Mouse (Mus musculus) lung, postnatal 0 days (tissue): ENCODE results near the gene Sctr. TPM values are rescaled to one million over a fixed set of nuclear protein-coding genes. Genes with fewer than 3 reads are reported as not detected.

Source experiments
- ATAC-seq: fragments of 200-750 bp; cut with Nextera tagmentation; 2 replicates; pipeline ENCODE4 v1.8.0; 2017; ENCODE audit warnings: moderate library complexity
- DNase-seq: peaks from one replicate; pipeline ENCODE4 v3.0.0-alpha.2; 2016; ENCODE audit warnings: low spot score
- H3K27ac ChIP-seq: fragments of 300-500 bp; sonication (generic); 2 replicates; pipeline ENCODE4 v1.5.1; 2014; ENCODE audit warnings: antibody characterized with exemption, mild to moderate bottlenecking, low read length, mixed read lengths
- H3K27me3 ChIP-seq: fragments of 300-500 bp; sonication (generic); replicated peaks from 2 replicates; pipeline ENCODE4 v1.6.1; 2014; ENCODE audit warnings: low read length, mixed read lengths; ENCODE audit not compliant: insufficient read depth
- H3K36me3 ChIP-seq: fragments of 300-500 bp; sonication (generic); 2 replicates; pipeline ENCODE4 v1.6.1; 2014; ENCODE audit warnings: low read length, mixed read lengths; ENCODE audit not compliant: insufficient read depth
- H3K4me1 ChIP-seq: fragments of 300-500 bp; sonication (generic); 2 replicates; pipeline ENCODE4 v1.6.1; 2014; ENCODE audit warnings: antibody characterized with exemption, low read depth, low read length, mixed read lengths; ENCODE audit not compliant: insufficient read depth
- H3K4me2 ChIP-seq: fragments of 300-500 bp; sonication (generic); replicated peaks from 2 replicates; pipeline ENCODE4 v1.6.1; 2014; ENCODE audit warnings: low read depth, mild to moderate bottlenecking, low read length, moderate library complexity, mixed read lengths
- H3K4me3 ChIP-seq: fragments of 300-500 bp; sonication (generic); 2 replicates; pipeline ENCODE4 v1.5.1; 2014; ENCODE audit warnings: low read depth, low read length
- H3K9ac ChIP-seq: fragments of 300-500 bp; sonication (generic); replicated peaks from 2 replicates; pipeline ENCODE4 v1.6.1; 2014; ENCODE audit warnings: low read depth, mild to moderate bottlenecking
- H3K9me3 ChIP-seq: fragments of 300-500 bp; sonication (generic); 2 replicates; pipeline ENCODE4 v1.6.1; 2016; ENCODE audit warnings: low read length, mixed read lengths
- CTCF ChIP-seq: IDR thresholded peaks from 2 replicates; pipeline ENCODE4 v1.5.1; 2016; ENCODE audit warnings: antibody characterized with exemption, mild to moderate bottlenecking
- EP300 ChIP-seq: IDR thresholded peaks from 2 replicates; pipeline ENCODE4 v1.6.1; 2016; ENCODE audit warnings: antibody characterized with exemption, mild to moderate bottlenecking, control low read depth
- WGBS: fragments of 180-500 bp; shearing (Covaris S2); extraction: QIAGEN DNeasy Blood & Tissue Kit; methylation state at CpG from one replicate; pipeline ENCODE4 v1.1.7; 2014; 5-methylcytosine and 5-hydroxymethylcytosine counted together
- polyA plus RNA-seq: library from polyadenylated mRNA; unstranded; fragments of >200 nt; fragmentation: Nextera tagmentation; extraction: Ambion mirVana; gene quantifications from 2 replicates; pipeline ENCODE4 v1.2.1, GENCODE M21; 2015

The Sctr gene
- polyA plus RNA-seq, 1 experiment from 2014 or later = 0.14 TPM

DNA sequence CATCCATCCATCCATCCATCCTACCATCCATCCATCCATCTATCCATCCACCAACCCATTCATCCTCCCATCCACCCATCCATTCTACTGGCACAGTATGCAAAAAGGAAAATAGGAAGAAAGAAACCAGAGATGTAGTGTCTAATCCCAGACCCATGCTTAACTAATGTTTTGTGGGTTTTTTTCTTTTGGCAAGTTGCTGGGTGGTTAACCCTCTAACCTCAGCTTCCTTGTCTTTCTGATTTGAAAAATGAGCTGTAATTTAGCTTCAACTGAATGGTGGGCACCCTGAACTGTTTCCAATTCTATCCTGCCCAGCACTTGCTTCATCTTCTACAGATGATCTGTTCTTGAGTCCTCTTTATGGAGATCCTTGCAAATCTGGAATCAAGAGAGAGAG lies 40.6 kb downstream of the Sctr start:
- H3K4me1 ChIP-seq = no peaks in the 10 kb centered on the region
- no peak for ATAC-seq
- no peak overlapping the region for H3K4me3 ChIP-seq

GRCm38 (mm10) chr1:120051070-120051469 lies 44.4 kb downstream of the Sctr start:
- peaks cover 7% of the 10 kb centered on the region; the same call in 1 of the 2 replicates for H3K4me1 ChIP-seq
- no peak overlapping the region for H3K9ac ChIP-seq
- no peak overlapping the region for H3K4me2 ChIP-seq
- H3K9me3 ChIP-seq = no peaks in the 10 kb centered on the region
- ATAC-seq (no peak), DNase-seq (no peak)
- 52% methylated on average over 1 of the region's 1 CpGs for WGBS
- no peak for TF ChIP-seq CTCF
- no peak for TF ChIP-seq EP300
- H3K27me3 ChIP-seq = no peaks in the 10 kb centered on the region
- H3K27ac ChIP-seq = no peak overlapping the region
- H3K4me3 ChIP-seq = no peak overlapping the region
- H3K36me3 ChIP-seq = no peaks in the 10 kb centered on the region

More for the DNA sequence above, 40.6 kb downstream of the Sctr start:
- H3K4me2 ChIP-seq = no peak overlapping the region
- no peak for TF ChIP-seq EP300
- no peak for TF ChIP-seq CTCF
- no peaks in the 10 kb centered on the region for H3K27me3 ChIP-seq
- no peaks in the 10 kb centered on the region for H3K36me3 ChIP-seq
- H3K9ac ChIP-seq = no peak overlapping the region
- no peak for DNase-seq
- no peak overlapping the region for H3K27ac ChIP-seq
- no peaks in the 10 kb centered on the region for H3K9me3 ChIP-seq

DNA sequence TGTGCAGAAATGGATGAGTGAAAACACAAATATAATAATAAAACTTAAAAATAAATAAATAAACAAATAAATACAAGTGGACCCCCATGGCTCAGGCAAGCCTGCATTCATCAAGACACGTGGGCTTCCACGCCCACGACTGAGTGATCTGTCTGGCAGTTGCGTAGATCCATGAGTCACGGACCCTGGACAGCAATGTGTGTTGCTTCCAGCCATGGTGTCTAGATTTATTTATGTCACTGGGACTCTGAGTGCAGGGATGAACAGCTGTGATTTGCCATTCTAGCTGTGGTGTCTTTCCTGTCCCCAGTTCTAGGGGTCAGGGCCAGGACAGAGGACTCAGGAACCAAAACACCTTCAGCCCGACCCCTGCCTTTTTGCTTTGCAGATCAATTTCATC lies 48.3 kb downstream of the Sctr start:
- peaks cover 7% of the 10 kb centered on the region; the same call in 1 of the 2 replicates for H3K4me1 ChIP-seq
- H3K36me3 ChIP-seq = no peaks in the 10 kb centered on the region
- no peak overlapping the region for H3K4me3 ChIP-seq
- WGBS = 75% methylated on average over 6 of the region's 6 CpGs
- DNase-seq (peak; percentile 46), ATAC-seq (peak; percentile 69)
- H3K9ac ChIP-seq = no peak overlapping the region
- no peak for TF ChIP-seq CTCF
- peak; percentile 22; the same call in 1 of the 2 replicates for TF ChIP-seq EP300
- H3K9me3 ChIP-seq = no peaks in the 10 kb centered on the region
- H3K4me2 ChIP-seq = no peak overlapping the region
- H3K27me3 ChIP-seq = no peaks in the 10 kb centered on the region
- H3K27ac ChIP-seq = no peak overlapping the region

GRCm38 (mm10) chr1:120055475-120055874 lies 48.8 kb downstream of the Sctr start:
- ATAC-seq = peak; percentile 78
- no peaks in the 10 kb centered on the region for H3K27me3 ChIP-seq
- H3K27ac ChIP-seq = no peak overlapping the region
- peak; percentile 52 for DNase-seq
- H3K4me2 ChIP-seq = no peak overlapping the region
- no peaks in the 10 kb centered on the region for H3K36me3 ChIP-seq
- H3K9me3 ChIP-seq = no peaks in the 10 kb centered on the region
- H3K4me3 ChIP-seq = no peak overlapping the region
- WGBS = 33% methylated on average over 6 of the region's 6 CpGs
- H3K4me1 ChIP-seq = peaks cover 7% of the 10 kb centered on the region; the same call in 1 of the 2 replicates
- H3K9ac ChIP-seq = no peak overlapping the region
- TF ChIP-seq EP300 = no peak
- TF ChIP-seq CTCF = no peak

- Histone ChIP-seq H3K4me3 (no peak overlapping the region), H3K27me3 (no peaks in the 10 kb centered on the region), H3K9ac (no peak overlapping the region), H3K27ac (no peak overlapping the region), H3K4me2 (no peak overlapping the region), H3K9me3 (no peaks in the 10 kb centered on the region), H3K4me1 (peaks cover 7% of the 10 kb centered on the region; the same call in 1 of the 2 replicates), H3K36me3 (no peaks in the 10 kb centered on the region)
- no peak for DNase-seq
- ATAC-seq = no peak
- WGBS = 69% methylated on average over 7 of the region's 7 CpGs
- TF ChIP-seq EP300 (no peak), CTCF (no peak)
Measured at GRCm38 (mm10) chr1:120056236-120056635, 49.5 kb downstream of the Sctr start.

- Histone ChIP-seq H3K4me3 (no peak overlapping the region), H3K27me3 (no peaks in the 10 kb centered on the region), H3K36me3 (no peaks in the 10 kb centered on the region), H3K27ac (no peak overlapping the region), H3K9me3 (no peaks in the 10 kb centered on the region), H3K9ac (no peak overlapping the region), H3K4me2 (no peak overlapping the region), H3K4me1 (peaks cover 9% of the 10 kb centered on the region; the same call in 1 of the 2 replicates)
- TF ChIP-seq CTCF = no peak
- DNase-seq (peak; percentile 81), ATAC-seq (peak; percentile 9; the same call in 1 of the 2 replicates)
- WGBS = 38% methylated on average over 14 of the region's 14 CpGs
Measured at GRCm38 (mm10) chr1:120057044-120057443, 50.4 kb downstream of the Sctr start.
